Mouse (Mus musculus): ENCODE measurements at regions not wholly inside any gene's neighbourhood (a gene's known extent, or its start where the extent isn't known, plus 50 kb on each side); places are given as distances from the start of the nearest gene placed in this dataset.

- no peak for DNase-seq (ENCODE audit: low spot score)
These were observed 542.8 kb upstream of the Sox9 start for GRCm38 (mm10) chr11:112238960-112239884.

- DNase-seq (ENCODE audit: low spot score), result no peak
These were observed 529.5 kb upstream of the Sox9 start for GRCm38 (mm10) chr11:112252548-112252947.

DNA sequence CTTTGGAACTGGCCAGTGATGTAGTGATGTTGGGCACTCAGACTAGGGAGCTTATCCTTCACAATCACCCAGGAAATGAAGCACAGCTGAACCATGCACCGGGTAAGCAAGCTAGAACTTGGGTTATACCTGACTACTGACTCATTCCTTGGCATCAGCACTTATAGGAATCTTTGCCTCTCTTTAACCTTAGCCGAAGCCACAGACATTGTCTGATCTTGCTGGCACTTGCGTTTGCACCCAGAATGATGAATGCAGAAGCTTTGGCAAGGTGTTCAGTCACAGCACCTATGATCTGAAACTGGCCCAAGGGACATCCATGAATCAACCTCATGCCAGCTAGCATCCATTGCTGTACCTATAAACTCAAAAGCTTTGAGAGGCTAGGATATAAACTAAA is 529.0 kb upstream of the Sox9 start:
- peak; percentile 21 for DNase-seq (ENCODE audit: low spot score)

GRCm38 (mm10) chr11:112256326-112256725 is 525.7 kb upstream of the Sox9 start:
- DNase-seq (ENCODE audit: low spot score), result no peak

DNA sequence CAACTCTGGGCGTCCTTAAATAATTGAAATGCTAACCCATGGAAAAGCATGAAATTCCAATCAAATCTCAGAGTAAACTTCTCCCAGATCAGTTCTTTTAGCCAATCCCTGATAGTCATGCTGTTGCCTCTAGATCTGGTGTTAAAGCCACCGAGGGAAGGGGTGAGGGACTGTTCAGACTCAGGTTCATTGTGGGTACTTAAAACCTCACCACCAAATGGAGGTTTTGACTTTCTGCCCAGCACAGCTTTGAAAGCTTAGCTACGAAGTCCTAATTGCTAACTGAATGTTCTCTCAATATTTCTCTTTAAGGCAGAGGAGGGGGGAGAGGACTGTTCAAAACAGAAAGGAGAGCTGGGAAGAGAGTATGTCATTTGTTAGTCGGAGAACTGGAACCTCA is 517.9 kb upstream of the Sox9 start:
- no peak for DNase-seq (ENCODE audit: low spot score)

- no peak for DNase-seq (ENCODE audit: low spot score)
These were observed 511.1 kb upstream of the Sox9 start for GRCm38 (mm10) chr11:112270911-112271310.

- DNase-seq (ENCODE audit: low spot score), result no peak
These were observed 503.5 kb upstream of the Sox9 start for GRCm38 (mm10) chr11:112278566-112278965.

DNA sequence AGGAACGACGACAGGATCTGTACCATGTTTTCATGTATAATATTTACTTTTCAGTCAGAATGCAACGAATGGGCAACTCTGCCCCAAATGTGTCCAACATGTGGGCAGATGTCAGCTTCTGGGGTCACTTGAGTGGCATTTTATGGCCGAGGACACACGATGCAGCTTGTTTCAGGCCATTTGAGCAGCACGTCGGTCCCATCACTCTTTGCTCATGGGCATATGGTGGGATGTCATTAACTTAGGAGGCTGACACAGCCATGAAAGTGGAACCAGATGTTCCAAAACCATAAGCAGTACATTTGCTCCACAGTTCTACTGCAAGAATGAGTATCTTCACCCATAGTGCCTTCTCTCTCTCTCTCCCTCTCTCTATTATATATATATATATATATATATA is 499.1 kb upstream of the Sox9 start:
- DNase-seq (ENCODE audit: low spot score), result no peak

GRCm38 (mm10) chr11:112298901-112299341 is 483.1 kb upstream of the Sox9 start:
- no peak for DNase-seq (ENCODE audit: low spot score)

DNA sequence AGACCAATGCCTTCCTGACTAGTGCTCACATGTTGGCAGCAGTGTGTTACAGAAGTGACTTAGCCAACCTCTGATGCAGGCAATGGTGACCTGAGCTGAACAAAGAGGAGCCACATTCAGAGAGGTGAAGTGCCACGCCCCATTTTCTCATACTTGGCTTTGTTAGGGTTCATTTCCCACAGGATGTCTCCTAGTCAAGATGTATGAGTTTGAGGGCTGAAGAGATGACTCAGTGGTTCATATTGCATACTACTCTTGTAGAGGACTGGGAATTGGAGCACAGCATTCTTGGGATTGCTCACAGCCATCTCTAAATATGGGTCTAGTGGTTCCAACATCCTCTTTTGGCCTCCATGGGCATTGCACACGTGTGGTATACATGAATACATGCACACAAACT is 478.9 kb upstream of the Sox9 start:
- no peak for DNase-seq (ENCODE audit: low spot score)

GRCm38 (mm10) chr11:112325850-112326249 is 456.2 kb upstream of the Sox9 start:
- DNase-seq (ENCODE audit: low spot score), result no peak

DNA sequence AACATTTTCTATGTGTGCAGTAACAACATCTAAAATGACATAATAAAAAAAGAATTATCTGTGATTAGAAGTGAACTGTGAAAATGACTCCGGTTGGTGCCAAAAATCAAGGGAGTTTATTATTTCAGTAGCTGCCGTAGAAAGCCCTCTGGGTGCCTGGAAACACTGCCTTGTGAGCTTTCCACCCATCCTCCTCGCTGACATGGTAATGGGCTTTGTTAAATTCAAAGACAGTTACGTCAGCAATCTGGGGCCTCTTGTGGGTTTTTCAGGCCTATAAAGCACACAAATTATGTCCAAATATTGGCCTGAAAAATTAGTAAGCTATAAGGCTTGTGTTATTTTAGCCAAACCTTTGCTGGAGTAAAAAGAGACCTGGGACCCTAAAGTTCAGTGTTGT is 454.4 kb upstream of the Sox9 start:
- no peak for DNase-seq (ENCODE audit: low spot score)

GRCm38 (mm10) chr11:112345133-112345532 is 436.9 kb upstream of the Sox9 start:
- no peak for DNase-seq (ENCODE audit: low spot score)

- DNase-seq (ENCODE audit: low spot score), result no peak
These were observed 436.4 kb upstream of the Sox9 start for GRCm38 (mm10) chr11:112345586-112345985.

DNA sequence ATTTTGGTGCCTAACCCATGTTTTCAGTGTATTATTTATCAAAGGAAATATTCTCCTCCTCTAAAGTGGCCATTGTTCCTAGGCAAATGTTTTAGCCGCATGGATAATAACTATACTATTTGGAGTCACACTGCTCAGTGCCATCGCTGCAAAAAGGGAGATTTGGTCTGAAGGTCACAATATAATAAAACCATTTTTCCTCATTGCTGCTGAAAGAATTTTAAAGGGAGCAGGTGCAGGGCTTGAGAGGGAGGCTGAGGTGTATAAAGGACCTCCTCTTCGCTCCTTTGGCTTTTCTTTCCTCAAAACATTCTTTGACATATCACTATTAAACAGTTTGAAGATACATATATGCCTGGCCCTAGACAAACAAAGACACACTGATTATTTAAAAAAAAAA is 435.9 kb upstream of the Sox9 start:
- DNase-seq (ENCODE audit: low spot score), result no peak

DNA sequence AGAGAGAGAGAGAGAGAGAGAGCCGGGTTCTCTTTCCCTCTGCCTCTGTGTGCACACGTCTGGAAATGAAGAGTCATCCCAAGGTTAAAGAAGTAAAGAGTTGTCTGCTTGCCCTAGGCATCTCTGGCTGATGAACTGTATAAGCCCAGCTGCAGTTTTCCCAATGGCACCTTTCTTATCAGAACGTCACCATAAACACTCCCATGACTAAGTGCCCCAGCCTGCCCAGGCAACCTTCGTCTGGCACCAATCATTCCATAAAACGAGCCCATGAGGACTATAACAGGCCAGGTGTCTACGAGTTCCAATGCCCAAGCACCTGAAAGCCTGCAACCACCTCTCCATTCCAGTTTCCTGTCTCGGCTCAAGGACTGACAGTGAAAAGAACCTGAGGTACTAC is 435.5 kb upstream of the Sox9 start:
- DNase-seq (ENCODE audit: low spot score), result no peak

- DNase-seq (ENCODE audit: low spot score), result no peak
These were observed 426.7 kb upstream of the Sox9 start for GRCm38 (mm10) chr11:112355311-112355710.

DNA sequence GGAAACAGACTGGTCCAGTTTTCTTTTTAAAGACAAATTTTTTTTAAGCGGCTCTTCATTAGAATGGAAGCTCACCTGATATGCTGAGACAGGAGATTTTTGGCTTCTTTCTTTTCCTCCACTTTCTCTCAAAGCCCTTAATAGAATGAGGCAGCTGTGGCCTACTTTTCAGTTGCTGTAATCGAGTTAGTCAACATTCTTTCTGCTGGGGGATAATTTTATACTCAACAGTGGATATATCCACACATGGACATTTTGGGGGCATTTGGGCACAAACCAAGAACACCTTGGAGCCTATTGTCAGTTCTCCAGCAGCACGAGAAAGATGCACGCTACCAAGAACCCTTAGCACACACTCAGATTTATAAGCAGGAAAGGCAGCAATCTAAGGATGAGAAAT is 415.3 kb upstream of the Sox9 start:
- no peak for DNase-seq (ENCODE audit: low spot score)

GRCm38 (mm10) chr11:112370941-112371340 is 411.1 kb upstream of the Sox9 start:
- no peak for DNase-seq (ENCODE audit: low spot score)

- DNase-seq (ENCODE audit: low spot score), result no peak
These were observed 382.0 kb upstream of the Sox9 start for GRCm38 (mm10) chr11:112400069-112400468.

- no peak for DNase-seq (ENCODE audit: low spot score)
These were observed 374.3 kb upstream of the Sox9 start for GRCm38 (mm10) chr11:112407681-112408080.

- no peak for DNase-seq (ENCODE audit: low spot score)
These were observed 369.6 kb upstream of the Sox9 start for GRCm38 (mm10) chr11:112412434-112412833.

- no peak for DNase-seq (ENCODE audit: low spot score)
These were observed 339.4 kb upstream of the Sox9 start for GRCm38 (mm10) chr11:112442639-112443038.

GRCm38 (mm10) chr11:112443890-112444289 is 338.1 kb upstream of the Sox9 start:
- DNase-seq (ENCODE audit: low spot score), result no peak

Data from urinary bladder, postnatal 25 days (tissue).